Mouse (Mus musculus): ENCODE data around the gene Rgs14. TPM values are rescaled to one million over a fixed set of nuclear protein-coding genes. Genes with fewer than 3 reads are reported as not detected.

Rgs14 gene
- polyA plus RNA-seq, 1 experiment from 2014 or later, result 0.39 TPM

DNA sequence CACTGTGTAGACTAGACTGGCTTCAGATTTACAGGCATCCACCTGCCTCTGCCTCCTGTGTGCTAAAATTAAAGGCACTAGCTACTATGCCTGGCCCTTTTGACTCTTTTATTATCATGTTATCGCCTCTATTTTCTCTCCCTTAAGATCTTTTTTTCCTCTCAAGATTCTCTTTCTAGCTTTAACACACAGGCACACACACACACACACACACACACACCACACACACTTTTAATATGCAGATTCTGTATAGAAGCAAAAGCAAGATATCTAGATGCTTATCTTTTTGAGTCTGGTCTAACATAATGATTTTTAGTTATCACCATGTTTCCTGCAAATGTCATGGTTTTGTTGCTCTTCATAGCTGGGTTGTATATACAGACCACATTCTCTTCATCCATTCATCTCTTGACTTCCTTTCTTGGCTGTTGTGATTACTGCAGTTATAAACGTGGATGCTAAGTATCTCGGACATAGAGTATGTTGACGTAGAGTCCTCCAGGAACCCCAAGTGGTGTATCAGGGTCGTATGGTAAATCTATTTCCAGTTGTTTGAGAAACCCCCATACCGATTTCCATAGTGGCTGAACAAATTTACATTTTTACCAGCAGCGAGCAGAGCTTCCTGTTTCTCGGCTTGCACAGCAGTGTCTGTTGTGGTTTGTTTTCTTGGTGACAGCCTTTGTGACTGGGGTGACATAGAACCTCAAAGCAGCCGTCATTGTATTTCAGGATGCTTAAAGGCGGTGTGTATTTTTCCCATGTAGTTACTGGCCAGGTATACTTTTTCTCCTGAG lies 62.6 kb downstream of the Rgs14 start:
- ATAC-seq, result no peak
- 85% methylated on average over 10 of the region's 10 CpGs for WGBS
- H3K36me3 ChIP-seq, result no peaks in the 10 kb centered on the region
- H3K4me1 ChIP-seq (replicated peaks), result no peaks in the 10 kb centered on the region
- H3K9me3 ChIP-seq, result no peaks in the 10 kb centered on the region
- no peak overlapping the region for H3K4me3 ChIP-seq (replicated peaks)
- no peak overlapping the region for H3K9ac ChIP-seq (replicated peaks)
- H3K4me2 ChIP-seq (replicated peaks), result no peak overlapping the region
- peaks cover 7% of the 10 kb centered on the region; the same call in 1 of the 2 replicates for H3K27me3 ChIP-seq
- no peak overlapping the region for H3K27ac ChIP-seq

Other genes starting within 250 kb of the Rgs14 start
- not detected in 2 replicates for gene Gm17617, start 236.2 kb upstream of the Rgs14 start, polyA plus RNA-seq (2015; fragmentation: Nextera tagmentation; extraction: Ambion mirVana)
- 0.30 and 0.47 TPM in 2 replicates for gene Fgfr4, start 217.1 kb upstream of the Rgs14 start, polyA plus RNA-seq (2015; fragmentation: Nextera tagmentation; extraction: Ambion mirVana)
- 75.1 and 81.5 TPM in 2 replicates for gene Nsd1, start 159.9 kb upstream of the Rgs14 start, polyA plus RNA-seq (2015; fragmentation: Nextera tagmentation; extraction: Ambion mirVana)
- 308 and 310 TPM in 2 replicates for gene Prelid1, start 49.2 kb upstream of the Rgs14 start, polyA plus RNA-seq (2015; fragmentation: Nextera tagmentation; extraction: Ambion mirVana)
- gene Rab24, start 47.8 kb upstream of the Rgs14 start, polyA plus RNA-seq (2015; fragmentation: Nextera tagmentation; extraction: Ambion mirVana), result 99.5 and 108 TPM in 2 replicates
- 18.4 and 19.9 TPM in 2 replicates for gene Mxd3, start 39.9 kb upstream of the Rgs14 start, polyA plus RNA-seq (2015; fragmentation: Nextera tagmentation; extraction: Ambion mirVana)
- gene Lman2, start 6.9 kb upstream of the Rgs14 start, polyA plus RNA-seq (2015; fragmentation: Nextera tagmentation; extraction: Ambion mirVana), result 61.6 and 62.6 TPM in 2 replicates
- not detected in 2 replicates for gene Slc34a1, start 28.5 kb downstream of the Rgs14 start, polyA plus RNA-seq (2015; fragmentation: Nextera tagmentation; extraction: Ambion mirVana)
- not detected in 2 replicates for gene Pfn3, start 45.5 kb downstream of the Rgs14 start, polyA plus RNA-seq (2015; fragmentation: Nextera tagmentation; extraction: Ambion mirVana)
- not detected in 2 replicates for gene F12, start 57.1 kb downstream of the Rgs14 start, polyA plus RNA-seq (2015; fragmentation: Nextera tagmentation; extraction: Ambion mirVana)
- 26.8 and 35.7 TPM in 2 replicates for gene Grk6, start 75.3 kb downstream of the Rgs14 start, polyA plus RNA-seq (2015; fragmentation: Nextera tagmentation; extraction: Ambion mirVana)
- gene Prr7, start 94.5 kb downstream of the Rgs14 start, polyA plus RNA-seq (2015; fragmentation: Nextera tagmentation; extraction: Ambion mirVana), result 2.3 and 2.8 TPM in 2 replicates
- 655 and 674 TPM in 2 replicates for gene Dbn1, start 118.4 kb downstream of the Rgs14 start, polyA plus RNA-seq (2015; fragmentation: Nextera tagmentation; extraction: Ambion mirVana)
- gene Pdlim7, start 143.9 kb downstream of the Rgs14 start, polyA plus RNA-seq (2015; fragmentation: Nextera tagmentation; extraction: Ambion mirVana), result 145 and 159 TPM in 2 replicates
- 4.3 and 4.7 TPM in 2 replicates for gene Dok3, start 159.6 kb downstream of the Rgs14 start, polyA plus RNA-seq (2015; fragmentation: Nextera tagmentation; extraction: Ambion mirVana)
- gene Ddx41, start 166.9 kb downstream of the Rgs14 start, polyA plus RNA-seq (2015; fragmentation: Nextera tagmentation; extraction: Ambion mirVana), result 60.2 and 66.6 TPM in 2 replicates
- gene Fam193b, start 201.4 kb downstream of the Rgs14 start, polyA plus RNA-seq (2015; fragmentation: Nextera tagmentation; extraction: Ambion mirVana), result 64.9 and 72.3 TPM in 2 replicates
- 103 and 125 TPM in 2 replicates for gene Tmed9, start 204.0 kb downstream of the Rgs14 start, polyA plus RNA-seq (2015; fragmentation: Nextera tagmentation; extraction: Ambion mirVana)
- 45.5 and 47.4 TPM in 2 replicates for gene B4galt7, start 230.2 kb downstream of the Rgs14 start, polyA plus RNA-seq (2015; fragmentation: Nextera tagmentation; extraction: Ambion mirVana)